Mouse (Mus musculus): ENCODE measurements around the gene Sik3. TPM values are rescaled to one million over a fixed set of nuclear protein-coding genes. Genes with fewer than 3 reads are reported as not detected.

The Sik3 gene
- polyA plus RNA-seq, 1 experiment from 2014 or later, result 10.8 TPM

DNA sequence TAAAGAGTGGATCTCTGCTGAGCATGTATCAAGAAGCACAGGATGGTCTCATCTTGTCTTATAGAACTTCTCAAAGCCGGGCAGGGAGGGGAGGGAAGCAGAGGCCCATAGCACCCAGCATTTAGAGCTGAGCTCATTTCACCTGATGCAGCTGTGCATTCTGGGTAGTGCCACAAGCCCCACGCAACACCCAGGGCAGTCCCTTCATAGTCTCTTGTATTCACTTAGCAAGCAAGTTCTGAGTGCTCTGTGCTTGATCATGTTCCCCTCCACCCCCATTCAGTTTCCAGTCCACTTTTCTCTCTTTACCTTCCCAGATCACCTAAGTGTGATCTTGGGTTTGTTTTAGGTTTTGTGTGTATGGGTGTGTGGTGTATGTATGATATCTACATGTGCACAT, 159.6 kb downstream of the Sik3 start:
- H3K4me3 ChIP-seq (ENCODE audit: low read depth, low read length), result no peak overlapping the region
- H3K9ac ChIP-seq (ENCODE audit: low read length), result no peak overlapping the region
- no peaks in the 10 kb centered on the region for H3K9me3 ChIP-seq (ENCODE audit: control insufficient read depth, low read length)
- no peaks in the 10 kb centered on the region for H3K4me1 ChIP-seq (ENCODE audit: control insufficient read depth, insufficient read depth, low read length)
- no peaks in the 10 kb centered on the region for H3K27me3 ChIP-seq (ENCODE audit: control insufficient read depth, insufficient read depth, low read length)
- ATAC-seq (ENCODE audit: insufficient read depth, low FRiP score, low TSS enrichment) (no peak), DNase-seq (ENCODE audit: low spot score) (no peak)
- H3K36me3 ChIP-seq (ENCODE audit: control insufficient read depth, insufficient read depth, low read length), result no peaks in the 10 kb centered on the region
- no peak overlapping the region for H3K4me2 ChIP-seq (ENCODE audit: low read depth)
- 85% methylated on average over 2 of the region's 2 CpGs for WGBS
- no peak overlapping the region for H3K27ac ChIP-seq (ENCODE audit: low read depth, low read length)

DNA sequence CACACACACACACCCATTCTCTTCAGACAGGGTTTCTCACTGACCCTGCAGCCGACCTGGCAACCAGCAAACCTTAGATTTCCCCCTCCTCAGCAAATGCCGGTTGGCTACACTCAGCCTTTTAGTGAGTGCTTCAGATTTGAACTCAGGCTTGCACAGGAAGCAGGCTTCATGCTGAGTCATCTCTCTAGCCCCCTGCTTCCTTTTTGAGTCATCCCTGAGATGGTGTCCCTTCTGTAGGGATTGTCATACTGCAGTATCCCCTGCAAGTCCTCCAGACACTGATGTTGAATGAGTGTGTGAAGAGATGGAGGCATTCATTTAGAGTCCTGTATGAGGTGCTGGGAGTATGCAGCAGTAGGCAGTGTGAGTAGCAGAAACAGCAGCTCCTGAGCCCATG, 160.3 kb downstream of the Sik3 start:
- H3K4me3 ChIP-seq (ENCODE audit: low read depth, low read length), result no peak overlapping the region
- no peak for ATAC-seq (ENCODE audit: insufficient read depth, low FRiP score, low TSS enrichment)
- H3K36me3 ChIP-seq (ENCODE audit: control insufficient read depth, insufficient read depth, low read length), result no peaks in the 10 kb centered on the region
- no peak overlapping the region for H3K4me2 ChIP-seq (ENCODE audit: low read depth)
- H3K9ac ChIP-seq (ENCODE audit: low read length), result no peak overlapping the region
- 66% methylated on average over 2 of the region's 2 CpGs for WGBS
- H3K27me3 ChIP-seq (ENCODE audit: control insufficient read depth, insufficient read depth, low read length), result no peaks in the 10 kb centered on the region
- no peaks in the 10 kb centered on the region for H3K4me1 ChIP-seq (ENCODE audit: control insufficient read depth, insufficient read depth, low read length)
- DNase-seq (ENCODE audit: low spot score), result no peak
- no peaks in the 10 kb centered on the region for H3K9me3 ChIP-seq (ENCODE audit: control insufficient read depth, low read length)
- no peak overlapping the region for H3K27ac ChIP-seq (ENCODE audit: low read depth, low read length)

DNA sequence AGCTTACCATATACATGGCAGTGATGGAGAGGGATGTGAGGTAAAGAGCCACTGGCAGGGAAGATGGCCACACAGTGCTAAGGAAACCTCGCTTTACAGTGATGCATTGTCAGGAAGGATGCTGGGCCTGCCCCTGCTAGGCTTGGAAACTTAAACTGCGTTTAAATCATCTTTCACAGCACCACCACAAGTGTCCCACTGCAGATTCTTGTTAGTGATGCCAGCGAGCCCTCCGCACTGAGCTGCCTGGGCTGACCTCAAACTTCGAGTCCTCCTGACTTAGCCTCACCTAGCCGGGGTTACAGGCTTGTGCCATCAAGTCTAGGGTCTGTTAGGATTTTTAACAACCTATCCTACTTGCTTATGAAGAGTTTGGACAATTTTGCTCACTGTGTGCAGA, 161.3 kb downstream of the Sik3 start:
- Histone ChIP-seq H3K4me1 (ENCODE audit: control insufficient read depth, insufficient read depth, low read length) (no peaks in the 10 kb centered on the region), H3K27ac (ENCODE audit: low read depth, low read length) (no peak overlapping the region), H3K27me3 (ENCODE audit: control insufficient read depth, insufficient read depth, low read length) (no peaks in the 10 kb centered on the region), H3K9me3 (ENCODE audit: control insufficient read depth, low read length) (no peaks in the 10 kb centered on the region), H3K4me3 (ENCODE audit: low read depth, low read length) (no peak overlapping the region), H3K4me2 (ENCODE audit: low read depth) (no peak overlapping the region), H3K36me3 (ENCODE audit: control insufficient read depth, insufficient read depth, low read length) (no peaks in the 10 kb centered on the region), H3K9ac (ENCODE audit: low read length) (no peak overlapping the region)
- WGBS, result 89% methylated on average over 6 of the region's 6 CpGs
- ATAC-seq (ENCODE audit: insufficient read depth, low FRiP score, low TSS enrichment) (no peak), DNase-seq (ENCODE audit: low spot score) (no peak)

DNA sequence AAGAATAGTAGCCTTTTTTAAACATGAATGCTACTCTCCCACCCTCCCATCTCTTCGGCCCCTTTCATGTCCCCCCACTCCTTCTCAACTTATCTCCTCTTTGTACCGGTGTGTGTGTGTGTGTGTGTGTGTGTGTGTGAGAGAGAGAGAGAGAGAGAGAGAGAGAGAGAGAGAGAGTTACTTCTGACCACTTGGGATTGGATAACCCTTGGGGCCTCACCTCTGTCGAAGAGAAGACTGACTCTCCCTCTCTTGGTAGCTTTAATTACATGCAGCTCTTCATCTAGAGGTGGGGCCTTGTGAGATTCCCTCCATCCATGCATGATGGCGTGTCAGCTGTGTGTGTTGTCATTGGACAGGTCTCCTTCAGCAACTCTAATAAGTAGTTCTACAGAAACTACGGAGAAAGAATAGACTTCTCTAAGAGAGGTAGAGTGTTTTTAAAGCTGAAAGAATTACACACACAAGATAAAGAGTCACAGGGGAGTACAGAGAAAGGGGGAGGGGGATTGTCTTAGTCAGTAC, 162.2 kb downstream of the Sik3 start:
- DNase-seq (ENCODE audit: low spot score) (no peak), ATAC-seq (ENCODE audit: insufficient read depth, low FRiP score, low TSS enrichment) (no peak)
- Histone ChIP-seq H3K36me3 (ENCODE audit: control insufficient read depth, insufficient read depth, low read length) (no peaks in the 10 kb centered on the region; the same call in 1 of the 2 replicates), H3K4me3 (ENCODE audit: low read depth, low read length) (no peak overlapping the region), H3K4me2 (ENCODE audit: low read depth) (no peak overlapping the region), H3K27me3 (ENCODE audit: control insufficient read depth, insufficient read depth, low read length) (no peaks in the 10 kb centered on the region), H3K9me3 (ENCODE audit: control insufficient read depth, low read length) (no peaks in the 10 kb centered on the region), H3K27ac (ENCODE audit: low read depth, low read length) (no peak overlapping the region), H3K4me1 (ENCODE audit: control insufficient read depth, insufficient read depth, low read length) (no peaks in the 10 kb centered on the region), H3K9ac (ENCODE audit: low read length) (no peak overlapping the region)
- WGBS, result 87% methylated on average over 5 of the region's 5 CpGs

GRCm38 (mm10) chr9:46175300-46175699, 162.7 kb downstream of the Sik3 start:
- Histone ChIP-seq H3K27ac (ENCODE audit: low read depth, low read length) (no peak overlapping the region), H3K27me3 (ENCODE audit: control insufficient read depth, insufficient read depth, low read length) (no peaks in the 10 kb centered on the region), H3K4me1 (ENCODE audit: control insufficient read depth, insufficient read depth, low read length) (no peaks in the 10 kb centered on the region), H3K4me3 (ENCODE audit: low read depth, low read length) (no peak overlapping the region), H3K9me3 (ENCODE audit: control insufficient read depth, low read length) (no peaks in the 10 kb centered on the region), H3K4me2 (ENCODE audit: low read depth) (no peak overlapping the region), H3K36me3 (ENCODE audit: control insufficient read depth, insufficient read depth, low read length) (no peaks in the 10 kb centered on the region; the same call in 1 of the 2 replicates), H3K9ac (ENCODE audit: low read length) (no peak overlapping the region)
- WGBS, result 64% methylated on average over 1 of the region's 1 CpGs
- DNase-seq (ENCODE audit: low spot score), result no peak
- no peak for ATAC-seq (ENCODE audit: insufficient read depth, low FRiP score, low TSS enrichment)

GRCm38 (mm10) chr9:46175938-46176375, 163.3 kb downstream of the Sik3 start:
- WGBS, result 89% methylated on average over 1 of the region's 1 CpGs

GRCm38 (mm10) chr9:46176613-46177012, 164.0 kb downstream of the Sik3 start:
- WGBS, result 91% methylated on average over 4 of the region's 4 CpGs
- ATAC-seq (ENCODE audit: insufficient read depth, low FRiP score, low TSS enrichment) (no peak), DNase-seq (ENCODE audit: low spot score) (no peak)
- H3K4me1 ChIP-seq (ENCODE audit: control insufficient read depth, insufficient read depth, low read length), result no peaks in the 10 kb centered on the region
- H3K36me3 ChIP-seq (ENCODE audit: control insufficient read depth, insufficient read depth, low read length), result no peaks in the 10 kb centered on the region; the same call in 1 of the 2 replicates
- no peaks in the 10 kb centered on the region for H3K27me3 ChIP-seq (ENCODE audit: control insufficient read depth, insufficient read depth, low read length)
- no peaks in the 10 kb centered on the region for H3K9me3 ChIP-seq (ENCODE audit: control insufficient read depth, low read length)
- no peak overlapping the region for H3K4me3 ChIP-seq (ENCODE audit: low read depth, low read length)
- H3K9ac ChIP-seq (ENCODE audit: low read length), result no peak overlapping the region
- no peak overlapping the region for H3K4me2 ChIP-seq (ENCODE audit: low read depth)
- H3K27ac ChIP-seq (ENCODE audit: low read depth, low read length), result no peak overlapping the region

More at GRCm38 (mm10) chr9:46175938-46176375, 163.3 kb downstream of the Sik3 start:
- Histone ChIP-seq H3K4me1 (ENCODE audit: control insufficient read depth, insufficient read depth, low read length) (no peaks in the 10 kb centered on the region), H3K9me3 (ENCODE audit: control insufficient read depth, low read length) (no peaks in the 10 kb centered on the region), H3K36me3 (ENCODE audit: control insufficient read depth, insufficient read depth, low read length) (no peaks in the 10 kb centered on the region; the same call in 1 of the 2 replicates), H3K4me3 (ENCODE audit: low read depth, low read length) (no peak overlapping the region), H3K4me2 (ENCODE audit: low read depth) (no peak overlapping the region), H3K27ac (ENCODE audit: low read depth, low read length) (no peak overlapping the region), H3K27me3 (ENCODE audit: control insufficient read depth, insufficient read depth, low read length) (no peaks in the 10 kb centered on the region), H3K9ac (ENCODE audit: low read length) (no peak overlapping the region)
- ATAC-seq (ENCODE audit: insufficient read depth, low FRiP score, low TSS enrichment) (no peak), DNase-seq (ENCODE audit: low spot score) (no peak)

DNA sequence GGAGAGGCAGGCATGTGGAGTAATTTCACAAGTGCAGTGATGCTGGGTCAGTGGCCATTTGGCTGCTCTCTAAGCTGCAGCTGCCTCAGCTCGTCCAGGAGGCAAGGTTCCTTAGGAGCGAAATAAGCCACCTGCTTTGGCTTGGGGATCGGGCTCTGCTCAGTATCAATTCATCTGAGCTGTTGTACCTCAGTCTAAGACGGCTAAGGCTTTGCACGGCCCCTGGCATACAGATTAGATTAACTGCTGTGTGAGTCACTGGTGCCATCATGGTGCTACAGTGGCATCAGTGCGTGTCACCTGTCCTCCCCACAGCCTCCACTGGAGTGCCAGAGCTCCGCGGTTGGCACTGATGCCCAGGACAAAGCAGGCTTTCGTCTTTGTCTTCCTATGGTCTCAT, 166.0 kb downstream of the Sik3 start:
- WGBS, result 87% methylated on average over 9 of the region's 9 CpGs
- no peak for DNase-seq (ENCODE audit: low spot score)
- Histone ChIP-seq H3K4me1 (ENCODE audit: control insufficient read depth, insufficient read depth, low read length) (no peaks in the 10 kb centered on the region), H3K9me3 (ENCODE audit: control insufficient read depth, low read length) (no peaks in the 10 kb centered on the region), H3K4me3 (ENCODE audit: low read depth, low read length) (no peak overlapping the region), H3K27me3 (ENCODE audit: control insufficient read depth, insufficient read depth, low read length) (no peaks in the 10 kb centered on the region), H3K9ac (ENCODE audit: low read length) (no peak overlapping the region), H3K4me2 (ENCODE audit: low read depth) (no peak overlapping the region), H3K27ac (ENCODE audit: low read depth, low read length) (no peak overlapping the region), H3K36me3 (ENCODE audit: control insufficient read depth, insufficient read depth, low read length) (no peaks in the 10 kb centered on the region; the same call in 1 of the 2 replicates)
- ATAC-seq (ENCODE audit: insufficient read depth, low FRiP score, low TSS enrichment), result no peak

GRCm38 (mm10) chr9:46181297-46181696, 168.7 kb downstream of the Sik3 start:
- H3K9ac ChIP-seq (ENCODE audit: low read length), result no peak overlapping the region
- no peak overlapping the region for H3K4me2 ChIP-seq (ENCODE audit: low read depth)
- no peak overlapping the region for H3K27ac ChIP-seq (ENCODE audit: low read depth, low read length)
- no peaks in the 10 kb centered on the region for H3K9me3 ChIP-seq (ENCODE audit: control insufficient read depth, low read length)
- H3K27me3 ChIP-seq (ENCODE audit: control insufficient read depth, insufficient read depth, low read length), result no peaks in the 10 kb centered on the region
- no peaks in the 10 kb centered on the region; the same call in 1 of the 2 replicates for H3K36me3 ChIP-seq (ENCODE audit: control insufficient read depth, insufficient read depth, low read length)
- no peak overlapping the region for H3K4me3 ChIP-seq (ENCODE audit: low read depth, low read length)
- no peaks in the 10 kb centered on the region for H3K4me1 ChIP-seq (ENCODE audit: control insufficient read depth, insufficient read depth, low read length)
- DNase-seq (ENCODE audit: low spot score) (no peak), ATAC-seq (ENCODE audit: insufficient read depth, low FRiP score, low TSS enrichment) (no peak)
- WGBS, result 77% methylated on average over 8 of the region's 8 CpGs

Data from neural tube, embryonic 11.5 days (tissue).